Mouse (Mus musculus) adrenal gland, postnatal 4 days (tissue): Measurements from ENCODE around the gene Ank2. TPM values are rescaled to one million over a fixed set of nuclear protein-coding genes. Genes with fewer than 3 reads are reported as not detected.

Experiments used
- DNase-seq, 2 experiments: peaks; one replicate each; pipeline ENCODE4 v3.0.0; 2021 to 2022; ENCODE audit warnings: low spot score in 2 of 2, mixed read lengths in 2 of 2
- total RNA-seq, 2 experiments: library from RNA; stranded (reverse); gene quantifications; 2 replicates each; pipeline ENCODE4 v1.2.3; 2021

Ank2 gene
- total RNA-seq, 2 experiments from 2014 or later: 91.4 to 93.0 TPM

DNA sequence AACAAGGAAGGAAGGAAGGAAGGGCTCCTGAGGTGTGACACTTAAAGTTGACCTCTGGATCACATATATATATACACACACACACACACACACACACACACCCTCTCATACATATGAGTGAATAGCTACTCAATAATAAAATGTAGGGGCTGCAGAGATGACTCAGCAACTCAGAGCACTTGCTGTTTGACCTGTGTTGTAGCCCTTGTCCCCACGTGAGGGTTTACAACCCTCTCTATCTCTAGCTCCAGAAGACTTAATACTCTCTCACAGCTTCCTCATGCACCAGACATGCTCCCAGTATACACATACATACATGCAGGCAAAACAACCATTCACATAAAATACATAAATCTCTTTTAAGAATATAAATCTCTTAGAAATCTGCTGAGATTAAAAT is 369.4 kb downstream of the Ank2 start:
- DNase-seq: no peak

- DNase-seq: no peak
Observed at GRCm38 (mm10) chr3:127127611-127128010, 371.5 kb downstream of the Ank2 start.

DNA sequence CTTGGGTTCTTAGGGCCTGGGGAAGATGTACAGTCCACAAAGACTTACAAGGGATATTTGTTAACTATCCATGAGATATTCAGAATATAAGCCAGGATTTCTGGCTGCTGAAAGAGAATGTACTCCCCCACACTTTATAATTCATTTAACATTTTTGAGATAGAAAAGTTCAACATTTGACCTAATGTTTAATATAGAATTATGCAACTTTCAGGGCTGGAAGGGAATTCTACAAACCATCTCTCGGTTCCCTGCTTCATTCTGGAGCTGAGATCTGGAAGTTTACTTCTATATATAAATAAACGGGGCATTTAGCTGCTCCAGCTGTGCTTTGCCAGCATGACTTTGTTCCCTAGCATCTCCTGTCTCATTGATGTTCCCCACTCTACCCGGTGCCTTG is 372.9 kb downstream of the Ank2 start:
- no peak for DNase-seq

DNA sequence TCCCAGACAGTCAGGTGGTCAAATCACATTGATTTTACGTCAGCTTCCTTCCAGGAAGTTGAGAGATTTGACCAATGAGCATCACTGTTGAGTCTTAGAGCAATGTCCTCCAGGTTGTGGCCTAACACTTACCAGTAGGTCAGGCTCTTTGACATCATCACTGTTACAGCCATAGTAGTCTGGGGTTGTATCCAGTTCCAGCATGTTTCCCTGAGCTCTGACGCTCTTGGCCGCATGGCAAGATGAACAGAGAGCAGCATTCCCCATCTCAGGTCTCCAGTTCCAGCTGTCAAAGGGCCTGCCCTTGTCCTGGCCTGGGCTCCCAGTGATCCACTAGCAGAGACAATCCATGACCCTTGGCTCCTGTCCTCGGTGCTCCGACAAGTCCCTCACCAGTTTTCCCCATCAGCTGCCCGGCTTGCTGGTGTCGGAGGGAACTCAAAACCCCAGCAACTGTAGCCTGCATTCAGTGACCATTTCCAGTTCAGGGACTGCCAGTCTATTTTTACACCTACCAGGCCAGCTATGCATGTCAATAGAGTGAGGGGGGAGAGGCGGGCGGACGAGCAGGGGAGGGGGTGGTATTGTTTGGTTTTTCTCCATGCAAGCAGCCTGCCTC is 374.7 kb downstream of the Ank2 start:
- DNase-seq: no peak

DNA sequence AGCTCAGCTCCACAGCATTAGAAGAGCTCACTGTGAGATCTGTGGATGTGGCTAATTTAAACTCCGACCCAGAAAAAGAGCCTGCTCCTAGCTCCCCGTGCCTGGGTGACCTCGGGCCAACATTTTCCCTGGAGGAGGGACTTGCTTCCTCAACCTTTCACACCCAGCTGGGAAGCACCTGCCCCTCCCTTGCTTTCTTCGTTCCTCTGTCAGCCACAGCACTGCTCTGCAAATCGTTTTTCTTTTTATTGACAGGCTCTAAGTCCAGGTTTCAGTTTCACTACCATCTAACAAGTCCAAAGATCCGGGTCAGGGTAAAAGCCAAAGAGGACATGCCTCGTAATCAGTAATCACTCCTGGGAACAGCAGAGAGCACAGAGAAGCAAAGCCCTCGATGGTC is 375.8 kb downstream of the Ank2 start:
- DNase-seq: peak in 1 of 2 experiments; percentile 4

GRCm38 (mm10) chr3:127118777-127119176 is 380.4 kb downstream of the Ank2 start:
- no peak for DNase-seq

DNA sequence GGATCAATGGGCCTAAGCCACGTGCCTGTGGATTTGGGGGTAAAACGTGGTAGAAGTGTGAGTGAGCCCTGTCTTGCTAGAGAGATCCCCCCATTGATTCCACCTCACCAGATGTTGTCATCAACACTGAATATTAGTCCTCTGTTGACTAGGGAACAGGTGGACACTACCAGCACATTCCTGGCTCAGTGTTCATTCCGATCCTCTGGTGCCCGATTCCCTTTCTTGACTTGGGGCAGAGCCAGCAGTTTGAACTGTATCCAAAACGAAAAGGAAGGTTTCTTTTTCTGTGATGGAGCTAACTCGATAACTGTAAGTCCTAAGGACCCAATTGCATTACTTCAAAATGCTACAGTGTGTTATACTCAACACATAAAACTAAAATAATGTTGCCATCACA is 382.9 kb downstream of the Ank2 start:
- no peak for DNase-seq

GRCm38 (mm10) chr3:127113238-127113637 is 385.9 kb downstream of the Ank2 start:
- no peak for DNase-seq

- DNase-seq: no peak
Observed at GRCm38 (mm10) chr3:127109413-127109812, 389.7 kb downstream of the Ank2 start.

GRCm38 (mm10) chr3:127108481-127108880 is 390.7 kb downstream of the Ank2 start:
- no peak for DNase-seq

GRCm38 (mm10) chr3:127107281-127107680 is 391.9 kb downstream of the Ank2 start:
- no peak for DNase-seq

- DNase-seq: no peak
Observed at GRCm38 (mm10) chr3:127101326-127101725, 397.8 kb downstream of the Ank2 start.

- no peak for DNase-seq
Observed at GRCm38 (mm10) chr3:127097745-127098144, 401.4 kb downstream of the Ank2 start.

DNA sequence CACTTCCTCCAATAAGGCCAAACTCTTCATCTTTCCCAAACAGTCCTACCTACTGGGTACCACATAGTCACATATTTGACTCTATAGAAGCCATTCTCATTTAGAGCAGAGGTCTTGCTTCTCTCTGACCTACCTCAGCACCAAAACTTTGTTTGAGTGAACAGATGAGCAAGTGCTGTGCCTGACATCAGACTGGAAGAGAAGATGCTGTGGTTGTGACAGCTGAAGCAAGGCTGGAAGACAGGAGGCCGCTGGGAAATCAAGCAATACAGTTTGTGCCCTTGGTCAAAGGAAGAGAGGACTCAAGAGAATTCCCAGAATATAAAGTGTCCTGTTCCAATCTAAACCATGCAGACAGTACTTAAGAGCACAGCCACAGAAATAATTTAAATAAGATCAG is 402.0 kb downstream of the Ank2 start:
- no peak for DNase-seq

DNA sequence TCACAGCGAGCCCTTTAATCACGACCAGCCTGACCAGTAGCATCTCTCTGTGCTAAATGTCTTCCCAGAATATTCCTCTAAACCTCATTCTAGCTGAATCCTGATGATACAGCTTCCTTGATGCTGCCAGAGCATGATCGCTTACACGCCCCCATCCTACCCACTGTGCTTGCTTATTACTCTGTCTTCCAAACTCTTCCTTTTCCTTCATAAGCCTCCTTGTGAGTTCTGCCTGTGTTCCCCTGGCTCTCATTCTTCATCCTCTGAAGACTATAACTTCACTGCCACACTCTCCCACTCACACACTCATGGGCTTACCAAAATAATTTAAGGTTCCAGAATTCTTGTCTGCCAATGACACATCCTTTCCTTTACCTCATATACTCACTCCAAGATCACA is 405.5 kb downstream of the Ank2 start:
- DNase-seq: no peak

GRCm38 (mm10) chr3:127087574-127087973 is 411.6 kb downstream of the Ank2 start:
- no peak for DNase-seq

- no peak for DNase-seq
Observed at GRCm38 (mm10) chr3:127086834-127087506, 412.2 kb downstream of the Ank2 start.

DNA sequence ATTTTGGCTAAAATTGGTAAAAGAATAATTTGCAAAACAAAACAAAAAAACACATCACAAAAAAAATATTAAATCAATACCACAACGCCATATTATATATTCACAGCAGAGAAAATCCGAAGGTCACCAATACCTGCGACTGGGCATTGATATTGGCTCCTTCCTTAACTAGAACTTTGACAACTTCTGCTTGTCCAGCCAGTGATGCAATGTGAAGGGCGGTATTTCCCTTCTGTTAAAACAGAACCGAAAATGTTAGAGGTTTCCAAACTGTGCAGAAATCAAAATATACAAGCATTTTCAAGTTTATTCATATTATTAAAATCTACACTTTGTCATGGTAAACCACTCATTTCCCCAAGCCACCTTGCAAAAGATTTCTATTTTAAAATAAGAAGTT is 421.8 kb downstream of the Ank2 start:
- no peak for DNase-seq

GRCm38 (mm10) chr3:127075531-127076280 is 423.4 kb downstream of the Ank2 start:
- DNase-seq: no peak

GRCm38 (mm10) chr3:127071471-127071870 is 427.7 kb downstream of the Ank2 start:
- DNase-seq: no peak

DNA sequence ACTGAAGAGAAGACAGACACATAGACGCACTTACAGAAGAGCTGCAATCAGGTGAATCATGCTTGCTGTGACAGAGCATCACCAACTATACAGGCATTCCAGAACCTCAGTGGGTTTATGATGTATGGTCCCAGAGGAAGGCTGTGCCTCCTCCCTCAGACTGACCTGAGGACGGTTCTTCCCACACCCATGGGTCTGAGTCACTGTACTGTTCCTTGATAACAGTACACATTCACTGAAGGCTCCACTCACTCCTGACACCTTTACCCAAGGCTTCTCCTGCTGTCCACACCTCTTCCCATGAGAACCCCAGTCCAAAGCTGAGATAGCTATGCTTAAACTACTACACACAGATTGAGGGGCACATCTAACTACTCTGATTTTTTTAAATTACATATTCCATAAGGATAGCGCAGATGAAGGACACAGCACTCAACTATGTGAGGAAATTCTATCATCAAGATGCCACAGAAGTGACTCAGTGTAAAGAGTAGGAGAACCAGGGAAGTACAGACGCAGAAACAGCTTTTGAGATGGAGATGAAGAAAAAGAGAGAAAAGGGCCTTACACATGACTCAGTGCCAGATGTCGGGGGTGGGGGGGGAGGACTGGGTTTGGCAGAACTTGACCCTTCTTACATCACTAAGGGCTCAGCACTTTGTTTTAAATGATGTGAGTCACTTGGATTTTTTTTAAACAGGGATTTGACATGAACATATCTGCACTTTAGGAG is 435.3 kb downstream of the Ank2 start:
- no peak for DNase-seq

DNA sequence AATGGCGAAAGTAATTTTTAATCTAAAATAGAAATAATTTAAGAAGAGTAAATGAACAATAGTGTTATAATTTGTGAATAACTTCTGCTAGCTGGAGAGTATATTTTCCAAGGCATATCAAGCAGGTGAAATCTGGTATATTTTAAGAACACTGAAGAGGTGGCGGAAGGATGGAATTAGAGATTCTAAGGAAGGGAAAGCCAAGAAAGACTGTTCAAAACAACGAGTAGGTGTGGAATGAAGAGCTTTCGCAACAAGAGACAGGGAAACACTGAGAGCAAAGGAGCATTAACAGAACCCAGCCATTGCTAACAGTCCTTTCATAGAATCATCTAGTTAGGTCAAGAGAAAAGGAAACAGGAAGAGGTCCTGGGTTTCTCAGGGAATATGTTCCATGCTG is 439.5 kb downstream of the Ank2 start:
- DNase-seq: no peak
